In genomic region chr5:73236894-73237334, GRCm38 (mm10) we compare ENCODE assay signal across 10 mouse cellular contexts. TPM values are rescaled to one million over a fixed set of nuclear protein-coding genes. Genes with fewer than 3 reads are reported as not detected.
DNase-seq lines count a peak whose midpoint lies in the region; ATAC-seq and TF ChIP-seq lines count a peak whose summit lies in the region.
"Had no signal": no experiment of that assay in that cellular context is flagged by ENCODE, and none has a peak within 500 bp of the region (broad histone marks: within the 10 kb centered on the region; RNA-seq: fewer than 3 reads in every experiment).

No protein-coding gene starts in this region.

- 24% methylated on average over 6 of the region's 6 CpGs for WGBS in kidney, embryonic 15.5 days

- in situ Hi-C loops in ES-E14 (cut with MboI; ENCODE audit: low sequenced_read_pairs in 2 of 2, unreplicated experiment in 2 of 2): no loop called here

- H3K4me1 ChIP-seq in kidney, embryonic 15.5 days: peaks cover 51% of the 10 kb centered on the region
- peaks cover 82% of the 10 kb centered on the region for H3K4me1 ChIP-seq in E14TG2a.4 (replicated peaks; ENCODE audit: low read depth, low read length)
- peaks cover 3 to 22% of the 10 kb centered on the region in 2 experiments; a peak in 3 of 4 replicates for H3K4me1 ChIP-seq in ES-E14 (ENCODE audit: control insufficient read depth in 2 of 2, insufficient read depth in 2 of 2, low read length in 2 of 2, poor library complexity in 1 of 2)

- H3K4me3 ChIP-seq in kidney, embryonic 15.5 days (replicated peaks): no peak overlapping the region
- peak overlapping the region; percentile 52 for H3K4me3 ChIP-seq in E14TG2a.4 (replicated peaks; ENCODE audit: low read length)
- peak overlapping the region in 1 of 2 experiments; percentile 18; a peak in 1 of 4 replicates for H3K4me3 ChIP-seq in ES-E14 (ENCODE audit: insufficient read depth in 1 of 2, low read depth in 1 of 2, low read length in 2 of 2, poor library complexity in 1 of 2, severe bottlenecking in 1 of 2)

- H3K9ac ChIP-seq in kidney, embryonic 15.5 days: no peak overlapping the region
- no peak overlapping the region for H3K9ac ChIP-seq in ES-E14 (ENCODE audit: insufficient read depth, low read depth, low read length, poor library complexity, severe bottlenecking)

- peak; percentile 65; the same call in 1 of the 2 replicates for ATAC-seq in kidney, embryonic 15.5 days (replicated peaks; ENCODE audit: low FRiP score)
- ATAC-seq: intestine, postnatal 0 days had no signal

- H3K9me3 ChIP-seq in kidney, embryonic 15.5 days (replicated peaks): no peaks in the 10 kb centered on the region
- H3K9me3 ChIP-seq in E14TG2a.4 (ENCODE audit: low read length) (no peaks in the 10 kb centered on the region), ES-E14 (ENCODE audit: control insufficient read depth, insufficient read depth, low read depth, low read length) (no peaks in the 10 kb centered on the region)

- H3K27ac ChIP-seq in kidney, embryonic 15.5 days: peak overlapping the region; percentile 66
- peak overlapping the region; percentile 1; the same call in 1 of the 2 replicates for H3K27ac ChIP-seq in ES-E14 (ENCODE audit: insufficient read depth, low read depth, low read length, poor library complexity, severe bottlenecking)

- no peak for DNase-seq in kidney, adult 18-20 months
- DNase-seq in ES-E14 (ENCODE audit: low read depth, low spot score): no peak
- DNase-seq in induced T-regulatory cell, adult 2 months (ENCODE audit: low read depth): peak; percentile 65
- no peak for DNase-seq in cerebellum, adult 11 months
- no peak for DNase-seq in lung, postnatal 36 days
- DNase-seq: cerebellum, adult 9-10 months; right cerebral cortex, adult 18-20 months had no signal

- no peak overlapping the region for H3K4me2 ChIP-seq in kidney, embryonic 15.5 days

- TF ChIP-seq CTCF in E14TG2a.4 (conservative IDR thresholded peaks at IDR 0.05; ENCODE audit: low read length): no peak

- no peaks in the 10 kb centered on the region for H3K36me3 ChIP-seq in kidney, embryonic 15.5 days
- peaks cover 7% of the 10 kb centered on the region; the same call in 1 of the 2 replicates for H3K36me3 ChIP-seq in E14TG2a.4 (ENCODE audit: insufficient read depth, low read length)
- no peaks in the 10 kb centered on the region for H3K36me3 ChIP-seq in ES-E14 (ENCODE audit: control insufficient read depth, insufficient read depth, low read length, poor library complexity, severe bottlenecking)

- no peaks in the 10 kb centered on the region for H3K27me3 ChIP-seq in kidney, embryonic 15.5 days
- no peaks in the 10 kb centered on the region for H3K27me3 ChIP-seq in E14TG2a.4 (ENCODE audit: insufficient read depth, low read length)

TF ChIP-seq in ES-E14, 5 proteins besides CTCF, POLR2A, EP300 and RAD21:
- TF ChIP-seq ZNF384 (IDR thresholded peaks at IDR 0.05; ENCODE audit: low read depth, low read length): no peak
- TF ChIP-seq HCFC1 (IDR thresholded peaks at IDR 0.05; ENCODE audit: borderline replicate concordance, insufficient read depth, low read length): no peak
- TF ChIP-seq CHD2 (IDR thresholded peaks at IDR 0.05; ENCODE audit: low read depth, low read length): no peak
- no peak for TF ChIP-seq MAFK (IDR thresholded peaks at IDR 0.05; ENCODE audit: insufficient read depth, low read depth, low read length)
- no peak for TF ChIP-seq ZC3H11A (IDR thresholded peaks at IDR 0.05; ENCODE audit: borderline replicate concordance, low read depth, low read length)

RNA-seq across cellular contexts. Expression of gene Fryl, which starts 19.5 kb away (rescaled TPM):
- polyA plus RNA-seq in kidney, embryonic 15.5 days (2015; fragmentation: Nextera tagmentation; extraction: Ambion mirVana): 34.4 and 34.8 TPM in 2 replicates
- 52.4 and 53.3 TPM in 2 replicates for total RNA-seq in ES-E14 (2012; rRNA removed)

RNA-seq across cellular contexts. Expression of gene Ociad1, which starts 55.7 kb away (rescaled TPM):
- polyA plus RNA-seq in kidney, embryonic 15.5 days (2015; fragmentation: Nextera tagmentation; extraction: Ambion mirVana): 237 and 247 TPM in 2 replicates
- 123 and 141 TPM in 2 replicates for total RNA-seq in ES-E14 (2012; rRNA removed)
